Mouse (Mus musculus) liver, adult 2 months (tissue): ENCODE results near the gene Cd79b. TPM values are rescaled to one million over a fixed set of nuclear protein-coding genes. Genes with fewer than 3 reads are reported as not detected.
A peak's percentile ranks its signal among the peaks of the same experiment; 100 is the strongest.

ENCODE experiments used
- DNase-seq: peaks from one replicate; pipeline ENCODE4 v3.0.0-alpha.2; 2011; ENCODE audit warnings: low read depth, low spot score; ENCODE audit errors: extremely low read depth
- H3K27ac ChIP-seq: fragments of 200-500 bp; replicated peaks from 2 replicates; pipeline ENCODE4 v1.5.1; 2012; ENCODE audit warnings: low read depth, mild to moderate bottlenecking, control low read depth, inconsistent platforms, low read length; ENCODE audit not compliant: insufficient read depth
- H3K27me3 ChIP-seq: fragments of 200-500 bp; 2 replicates; pipeline ENCODE4 v1.6.1; 2012; ENCODE audit warnings: mild to moderate bottlenecking, moderate library complexity, low read length, inconsistent platforms; ENCODE audit not compliant: control insufficient read depth, insufficient read depth
- H3K36me3 ChIP-seq: fragments of 200-500 bp; 2 replicates; pipeline ENCODE4 v1.6.1; 2012; ENCODE audit warnings: low read length, inconsistent platforms; ENCODE audit not compliant: control insufficient read depth, insufficient read depth
- H3K4me1 ChIP-seq: fragments of 200-500 bp; 2 replicates; pipeline ENCODE4 v1.6.1; 2011; ENCODE audit warnings: low read length; ENCODE audit not compliant: control insufficient read depth, insufficient read depth
- H3K4me3 ChIP-seq: fragments of 200-500 bp; 2 replicates; pipeline ENCODE4 v1.5.1; 2011; ENCODE audit warnings: low read depth, mild to moderate bottlenecking, control low read depth, low read length, moderate library complexity; ENCODE audit not compliant: insufficient read depth
- H3K79me2 ChIP-seq: fragments of 200-500 bp; 2 replicates; pipeline ENCODE4 v1.6.1; 2012; ENCODE audit warnings: inconsistent platforms, mild to moderate bottlenecking, low read length, moderate library complexity; ENCODE audit not compliant: control insufficient read depth, insufficient read depth
- H3K9ac ChIP-seq: fragments of 200-500 bp; 2 replicates; pipeline ENCODE4 v1.6.1; 2012; ENCODE audit warnings: low read depth, mild to moderate bottlenecking, control low read depth, inconsistent platforms, low read length
- CTCF ChIP-seq: fragments of 200-500 bp; IDR thresholded peaks from 2 replicates; pipeline ENCODE4 v1.5.1; 2011; ENCODE audit warnings: low read depth, low read length, control low read depth
- POLR2A ChIP-seq: fragments of 200-500 bp; IDR thresholded peaks from 2 replicates; pipeline ENCODE4 v1.6.1; 2011; ENCODE audit warnings: low read length, control low read depth; ENCODE audit not compliant: insufficient read depth; ENCODE audit errors: extremely low read depth
- WGBS: fragments of 180-500 bp; shearing (Covaris S2); methylation state at CpG from one replicate; pipeline ENCODE4 v1.1.7; 2018; 5-methylcytosine and 5-hydroxymethylcytosine counted together
- polyA plus RNA-seq: library from polyadenylated mRNA; depleted of rRNA; stranded (reverse); fragments of >200 nt; gene quantifications from 2 replicates; pipeline ENCODE4 v1.2.3, GENCODE M21; 2012
- total RNA-seq: library from RNA; depleted of rRNA; stranded (reverse); fragments of >200 nt; gene quantifications from 2 replicates; pipeline ENCODE4 v1.2.3, GENCODE M21; 2014

Gene Cd79b
- total and polyA plus RNA-seq, 2 experiments: 2.1 to 3.8 TPM

- no peaks in the 10 kb centered on the region for H3K27me3 ChIP-seq
- peaks cover 28% of the 10 kb centered on the region for H3K4me1 ChIP-seq
- TF ChIP-seq POLR2A (peak; percentile 90), CTCF (no peak)
- H3K4me3 ChIP-seq: peak within 1 kb of the TSS; percentile 96
- peak; percentile 94 for DNase-seq
- peak within 1 kb of the TSS; percentile 91 for H3K27ac ChIP-seq
- WGBS: under 1% methylated on average over 72 of the region's 72 CpGs
- no peaks in the 10 kb centered on the region for H3K36me3 ChIP-seq
- H3K79me2 ChIP-seq: peaks cover 15% of the 10 kb centered on the region; the same call in 1 of the 2 replicates
- H3K9ac ChIP-seq: peak within 1 kb of the TSS; percentile 94
Observed at GRCm38 (mm10) chr11:106272644-106273310, 41.8 kb downstream of the Cd79b start, which contains the start of gene Smarcd2. Gene Smarcd2 (minus strand): TSS chr11:106272972.

- Histone ChIP-seq H3K4me3 (peak overlapping the region; percentile 96), H3K27me3 (no peaks in the 10 kb centered on the region), H3K4me1 (peaks cover 32% of the 10 kb centered on the region), H3K36me3 (peaks cover under 1% of the 10 kb centered on the region; the same call in 1 of the 2 replicates), H3K79me2 (peaks cover 15% of the 10 kb centered on the region; the same call in 1 of the 2 replicates), H3K9ac (peak overlapping the region; percentile 94), H3K27ac (peak overlapping the region; percentile 91)
- WGBS: under 1% methylated on average over 41 of the region's 41 CpGs
- TF ChIP-seq CTCF: no peak
- no peak for TF ChIP-seq POLR2A
- DNase-seq: no peak
Observed at GRCm38 (mm10) chr11:106271794-106272643, 42.5 kb downstream of the Cd79b start.

- TF ChIP-seq POLR2A (peak; percentile 39; the same call in 1 of the 2 replicates), CTCF (no peak)
- peak; percentile 88 for DNase-seq
- 21% methylated on average over 5 of the region's 5 CpGs for WGBS
Observed at GRCm38 (mm10) chr11:106271131-106271793, 43.3 kb downstream of the Cd79b start.

GRCm38 (mm10) chr11:106269060-106269431, 45.5 kb downstream of the Cd79b start:
- Histone ChIP-seq H3K4me1 (peaks cover 26% of the 10 kb centered on the region), H3K9ac (0 out of 2 replicates have a peak overlapping the region, but pooled peaks have one; percentile 9)
- DNase-seq: no peak

More at GRCm38 (mm10) chr11:106271131-106271793, 43.3 kb downstream of the Cd79b start:
- H3K27me3 ChIP-seq: no peaks in the 10 kb centered on the region
- peak overlapping the region; percentile 91 for H3K27ac ChIP-seq
- H3K79me2 ChIP-seq: peaks cover 15% of the 10 kb centered on the region; the same call in 1 of the 2 replicates
- peak overlapping the region; percentile 94 for H3K9ac ChIP-seq
- H3K4me3 ChIP-seq: peak overlapping the region; percentile 96
- peaks cover 31% of the 10 kb centered on the region for H3K4me1 ChIP-seq
- H3K36me3 ChIP-seq: peaks cover 8% of the 10 kb centered on the region

GRCm38 (mm10) chr11:106268326-106269059, 46.1 kb downstream of the Cd79b start:
- no peak for TF ChIP-seq POLR2A
- TF ChIP-seq CTCF: no peak
- DNase-seq: peak; percentile 88
- Histone ChIP-seq H3K4me1 (peaks cover 26% of the 10 kb centered on the region), H3K9ac (peak overlapping the region; percentile 64), H3K36me3 (peaks cover 32% of the 10 kb centered on the region), H3K4me3 (peak overlapping the region; percentile 47), H3K27ac (peak overlapping the region; percentile 94), H3K27me3 (no peaks in the 10 kb centered on the region), H3K79me2 (peaks cover 15% of the 10 kb centered on the region; the same call in 1 of the 2 replicates)
- 18% methylated on average over 8 of the region's 8 CpGs for WGBS

More at GRCm38 (mm10) chr11:106269060-106269431, 45.5 kb downstream of the Cd79b start:
- H3K27ac ChIP-seq: peak overlapping the region; percentile 48
- 31% methylated on average over 3 of the region's 3 CpGs for WGBS
- no peak overlapping the region for H3K4me3 ChIP-seq
- H3K36me3 ChIP-seq: peaks cover 27% of the 10 kb centered on the region
- no peak for TF ChIP-seq POLR2A
- no peak for TF ChIP-seq CTCF
- no peaks in the 10 kb centered on the region for H3K27me3 ChIP-seq
- peaks cover 15% of the 10 kb centered on the region; the same call in 1 of the 2 replicates for H3K79me2 ChIP-seq
